Mouse (Mus musculus) cerebellum, adult (tissue): ENCODE measurements around the gene Bmp10.
"Not testable (repeated sequence)": the region's sequence is repeated elsewhere in the genome, so short reads cannot be mapped to it uniquely, and the experiment has no call there.

Experiments used
- ATAC-seq: cut with Nextera tagmentation; 2 replicates; pipeline ENCODE4 v1.9.2; 2017; ENCODE audit warnings: mild to moderate bottlenecking, moderate library complexity, mixed read lengths; ENCODE audit not compliant: insufficient number of reproducible peaks, low FRiP score, low TSS enrichment

Bmp10 gene

DNA sequence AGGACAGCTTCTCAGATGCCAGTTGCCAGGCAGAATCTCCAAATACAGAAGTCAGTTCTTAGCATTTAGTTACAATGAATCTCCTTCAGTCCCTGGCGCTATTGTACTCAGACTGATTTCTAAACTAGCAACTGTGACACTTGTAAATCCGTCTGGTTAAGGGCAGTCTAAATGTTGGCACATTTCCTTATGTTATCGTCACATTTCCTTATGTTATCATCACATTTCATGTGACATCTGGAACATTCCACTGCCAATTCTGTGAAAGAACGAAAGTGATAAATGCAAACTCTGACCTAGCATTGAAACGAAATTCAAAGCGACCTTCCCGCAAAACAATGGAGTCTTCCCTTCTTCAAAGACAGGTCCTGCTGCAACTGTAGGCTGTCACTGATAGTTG is 16.4 kb downstream of the Bmp10 start:
- no peak for ATAC-seq

DNA sequence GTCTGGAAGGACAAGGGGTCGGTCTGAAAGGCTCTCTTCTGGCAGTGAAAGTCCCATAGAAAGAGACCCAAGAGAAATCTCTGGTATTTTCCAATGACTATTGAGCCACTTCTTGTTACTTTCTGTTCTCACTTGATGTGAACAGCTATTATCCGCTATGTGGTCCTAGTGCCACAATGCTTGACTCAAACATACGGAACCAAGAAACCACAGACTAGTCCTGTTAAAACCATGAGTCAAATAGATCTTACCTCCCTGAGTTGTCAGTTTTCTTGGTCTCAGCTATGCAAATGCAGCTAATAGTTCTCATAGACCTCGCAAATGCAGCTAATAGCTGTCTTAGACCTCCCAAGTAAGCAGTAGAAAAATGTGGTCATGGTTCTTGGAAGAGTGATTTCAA is 18.4 kb downstream of the Bmp10 start:
- ATAC-seq: no peak

DNA sequence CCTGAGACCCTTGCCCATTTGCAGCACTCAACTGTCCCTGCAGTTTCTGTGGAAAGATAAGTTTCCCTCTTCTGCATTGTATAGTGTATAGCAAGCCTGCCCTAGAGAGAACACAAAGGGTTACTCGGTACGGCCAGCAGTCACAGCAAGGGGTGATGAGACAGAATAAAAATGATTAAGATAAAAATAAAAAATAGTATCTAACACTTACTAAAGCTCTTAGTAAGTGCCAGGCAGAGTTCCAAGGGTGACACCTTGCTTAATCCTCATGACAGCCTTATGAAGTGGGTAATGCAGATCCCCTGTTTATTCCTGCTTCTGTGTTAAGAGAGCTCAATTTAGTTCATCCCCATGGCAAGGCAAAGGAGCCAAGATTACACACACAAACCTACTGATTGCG is 20.7 kb downstream of the Bmp10 start:
- no peak for ATAC-seq

DNA sequence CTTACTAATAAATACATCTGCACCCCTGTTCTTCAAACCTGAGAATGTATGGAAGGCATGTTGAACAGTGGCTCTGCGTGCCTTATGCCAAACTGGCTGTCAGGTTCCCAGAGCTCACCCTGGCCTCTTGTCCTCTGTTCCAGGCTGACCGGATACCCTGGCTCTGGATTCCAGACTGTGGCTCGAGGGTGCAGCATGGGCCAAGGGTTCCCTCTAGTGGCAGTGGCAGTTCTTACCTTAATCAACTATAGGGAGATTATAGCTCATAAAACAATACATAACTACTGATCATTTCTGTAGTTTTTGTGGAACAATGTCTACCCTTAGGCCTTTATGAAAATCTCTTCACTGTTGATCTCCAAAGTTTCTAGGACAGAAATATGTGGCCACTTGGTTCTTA is 22.2 kb downstream of the Bmp10 start:
- no peak for ATAC-seq

DNA sequence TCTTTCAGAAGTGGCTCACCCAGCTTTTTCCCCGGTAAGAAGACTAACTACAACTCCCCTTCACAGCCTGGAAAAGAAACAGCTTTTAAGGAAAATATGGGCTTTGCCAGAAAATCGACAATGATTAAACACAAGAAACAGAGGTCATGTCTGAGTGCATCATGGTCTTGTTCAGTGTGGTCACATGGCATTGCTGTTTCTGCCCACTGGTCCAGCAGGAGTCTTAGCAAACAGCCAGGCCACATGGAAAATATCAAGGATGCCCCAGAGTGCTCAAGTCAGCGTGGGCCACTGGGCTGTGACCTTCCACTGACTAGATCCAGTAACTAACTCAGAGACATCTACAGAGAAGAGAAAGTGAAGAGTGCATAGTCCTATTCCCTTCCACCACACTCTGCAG is 23.0 kb downstream of the Bmp10 start:
- no peak for ATAC-seq

DNA sequence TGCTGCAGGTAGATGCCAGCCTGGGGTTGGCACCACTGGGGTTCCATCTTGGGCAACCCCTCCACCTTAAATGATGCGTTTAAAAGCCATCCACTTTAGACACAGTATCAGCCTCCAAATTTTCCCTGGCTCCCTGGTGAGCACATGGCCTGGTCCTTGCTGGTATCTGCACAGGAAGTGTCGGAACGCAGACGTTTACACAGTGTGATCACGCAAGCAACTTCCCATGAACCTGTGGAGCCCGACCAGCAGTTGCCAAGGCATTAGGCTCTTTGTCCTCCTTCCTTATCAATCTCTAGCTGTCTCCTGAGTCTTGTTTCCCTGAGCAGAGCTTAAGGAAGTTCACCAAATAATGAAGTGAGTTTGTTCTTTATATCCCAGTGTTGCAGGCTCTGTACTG is 26.7 kb downstream of the Bmp10 start:
- no peak for ATAC-seq

DNA sequence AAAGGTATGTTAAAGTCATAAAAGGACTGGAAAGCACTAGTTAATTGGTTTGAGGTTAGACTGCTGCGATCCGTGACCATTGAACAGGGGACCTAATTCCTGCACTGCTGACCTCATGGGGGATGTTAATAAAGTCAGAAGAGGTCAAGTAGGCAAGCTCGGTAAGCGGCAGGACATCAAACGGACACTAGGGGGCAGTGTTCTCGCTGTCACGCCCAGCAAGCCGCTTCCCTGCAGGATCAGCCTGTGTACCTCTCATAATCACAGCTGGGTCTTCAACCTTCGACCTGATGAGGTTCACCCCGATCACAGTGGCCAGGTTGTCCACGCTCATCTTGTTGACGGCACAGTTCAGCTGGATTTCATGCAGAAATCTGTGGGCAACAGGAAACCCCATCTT is 37.4 kb downstream of the Bmp10 start:
- ATAC-seq: peak; percentile 47; the same call in 1 of the 2 replicates

DNA sequence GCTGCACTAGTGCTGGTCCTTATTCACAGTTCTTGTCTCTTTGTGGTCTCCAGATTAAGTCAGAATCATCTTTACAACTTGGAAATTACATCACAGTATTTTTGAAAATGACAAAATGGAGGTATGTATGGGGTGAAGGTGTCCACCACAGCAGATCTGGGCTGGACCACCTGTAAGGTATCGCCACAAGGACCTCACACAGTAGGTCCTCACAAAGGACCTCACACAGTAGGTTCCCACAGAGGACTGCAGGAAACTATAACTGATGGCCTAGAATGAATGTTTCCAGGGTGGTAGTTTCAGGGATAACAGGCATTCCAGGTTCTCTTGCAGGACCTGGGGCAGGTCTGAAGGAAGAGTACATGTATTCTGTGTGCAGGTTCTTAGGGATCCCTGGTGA is 38.6 kb downstream of the Bmp10 start:
- no peak for ATAC-seq

DNA sequence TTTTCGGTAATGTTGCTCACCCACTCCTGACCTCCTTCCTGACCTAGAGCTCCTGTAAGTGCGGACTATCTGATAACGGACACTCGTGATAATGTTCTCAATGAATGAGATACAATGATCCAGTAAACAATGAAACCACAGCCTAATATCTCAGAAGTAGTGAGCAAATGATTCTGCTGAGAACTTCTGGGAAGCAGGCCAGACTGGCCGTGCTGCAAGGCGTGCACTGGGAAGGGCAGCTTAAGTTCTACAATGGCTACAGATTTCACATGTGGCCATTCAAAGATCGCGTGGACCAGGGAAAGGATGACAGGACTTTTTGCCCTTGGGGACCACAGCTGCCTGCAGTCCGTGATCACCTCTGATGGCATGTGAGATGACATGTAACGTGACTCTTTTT is 39.6 kb downstream of the Bmp10 start:
- ATAC-seq: no peak

DNA sequence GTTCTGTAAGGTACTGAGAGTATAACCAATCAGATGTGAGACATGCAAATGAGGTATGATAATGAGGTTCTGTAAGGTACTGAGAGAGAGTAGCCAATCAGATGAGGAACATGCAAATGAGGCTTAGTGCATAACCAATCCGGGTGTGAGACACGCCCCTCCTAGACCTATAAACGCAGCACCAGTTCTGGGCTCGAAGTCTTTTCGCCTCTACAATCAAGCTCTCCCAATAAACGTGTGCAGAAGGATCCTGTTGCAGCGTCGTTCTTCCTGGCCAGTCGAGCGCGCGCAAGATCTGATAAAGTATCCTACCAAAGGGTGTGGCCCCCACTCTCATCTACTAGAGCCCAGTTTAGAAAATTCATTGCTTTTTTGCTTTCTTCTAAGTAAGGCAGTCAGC is 41.3 kb downstream of the Bmp10 start:
- ATAC-seq: not testable (repeated sequence)

DNA sequence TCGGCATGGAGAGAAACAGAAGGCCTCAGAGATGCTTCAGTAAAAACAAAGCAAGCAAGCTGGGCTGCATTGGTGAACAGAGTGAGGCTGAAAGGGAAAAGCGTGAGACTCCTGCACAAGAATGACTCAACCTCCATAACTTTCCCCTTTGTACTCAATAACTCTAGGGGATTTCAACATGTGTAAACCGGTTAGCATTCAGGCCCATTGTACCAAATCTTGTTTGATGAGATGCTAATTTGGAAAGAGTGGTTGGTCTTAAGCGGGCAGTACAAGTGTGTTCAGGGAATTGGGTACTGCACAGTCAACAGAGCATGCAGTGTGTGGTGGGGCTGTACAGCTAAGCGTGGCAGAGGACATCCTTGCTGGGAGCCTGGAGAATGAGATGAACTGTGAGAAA is 46.4 kb downstream of the Bmp10 start:
- ATAC-seq: no peak

DNA sequence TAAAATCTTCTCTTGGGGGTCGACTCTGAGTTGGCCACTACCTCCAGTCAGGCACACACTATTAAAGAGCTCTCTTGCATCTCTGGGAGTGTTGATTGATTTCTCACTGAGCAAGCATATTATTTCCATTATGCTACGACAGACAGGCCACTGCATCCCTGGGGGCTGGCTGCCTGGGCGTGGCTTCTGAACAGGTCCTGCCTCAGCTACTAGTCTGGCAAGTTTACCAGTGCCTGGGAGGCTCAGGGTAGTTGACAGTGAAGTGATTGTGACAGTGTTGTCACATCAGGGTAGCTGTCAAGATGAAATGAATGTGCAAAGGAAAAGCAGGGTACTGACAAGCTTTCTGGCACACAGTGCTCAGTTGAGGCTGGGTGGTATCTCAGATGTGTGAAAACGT is 50.1 kb downstream of the Bmp10 start:
- ATAC-seq: no peak

DNA sequence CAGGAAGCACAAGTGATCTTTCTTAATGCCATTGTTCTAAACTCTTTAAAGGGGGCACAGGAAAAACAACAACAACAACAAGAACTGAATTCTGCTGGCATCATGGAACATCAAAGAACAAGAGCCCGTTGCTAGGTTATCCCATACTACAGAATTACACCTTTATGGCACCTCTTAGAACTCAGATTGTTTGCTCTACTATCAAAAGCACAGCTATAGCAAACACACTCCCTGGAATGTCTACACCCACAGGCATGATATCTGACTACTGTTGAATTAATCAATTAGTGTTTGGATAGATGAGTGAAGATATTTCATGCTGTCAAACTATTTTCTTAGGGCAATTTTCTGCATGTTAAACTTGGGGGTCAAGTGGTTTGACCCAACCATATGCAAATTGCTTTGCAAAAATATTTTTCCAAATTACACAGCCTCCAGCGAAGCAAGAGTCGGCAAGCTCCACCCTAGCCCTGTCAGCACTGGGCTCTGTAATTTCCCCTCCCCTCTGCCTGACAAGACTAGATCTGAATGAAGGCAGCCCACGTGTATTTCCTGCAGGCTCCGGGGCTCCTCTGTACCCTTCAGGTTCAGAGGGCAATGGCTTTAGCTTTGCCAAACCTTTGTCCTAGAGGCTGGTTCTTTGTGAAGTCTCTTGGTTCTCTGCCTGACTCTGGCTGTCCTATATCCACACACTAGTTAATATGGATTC is 50.7 kb downstream of the Bmp10 start:
- ATAC-seq: no peak

DNA sequence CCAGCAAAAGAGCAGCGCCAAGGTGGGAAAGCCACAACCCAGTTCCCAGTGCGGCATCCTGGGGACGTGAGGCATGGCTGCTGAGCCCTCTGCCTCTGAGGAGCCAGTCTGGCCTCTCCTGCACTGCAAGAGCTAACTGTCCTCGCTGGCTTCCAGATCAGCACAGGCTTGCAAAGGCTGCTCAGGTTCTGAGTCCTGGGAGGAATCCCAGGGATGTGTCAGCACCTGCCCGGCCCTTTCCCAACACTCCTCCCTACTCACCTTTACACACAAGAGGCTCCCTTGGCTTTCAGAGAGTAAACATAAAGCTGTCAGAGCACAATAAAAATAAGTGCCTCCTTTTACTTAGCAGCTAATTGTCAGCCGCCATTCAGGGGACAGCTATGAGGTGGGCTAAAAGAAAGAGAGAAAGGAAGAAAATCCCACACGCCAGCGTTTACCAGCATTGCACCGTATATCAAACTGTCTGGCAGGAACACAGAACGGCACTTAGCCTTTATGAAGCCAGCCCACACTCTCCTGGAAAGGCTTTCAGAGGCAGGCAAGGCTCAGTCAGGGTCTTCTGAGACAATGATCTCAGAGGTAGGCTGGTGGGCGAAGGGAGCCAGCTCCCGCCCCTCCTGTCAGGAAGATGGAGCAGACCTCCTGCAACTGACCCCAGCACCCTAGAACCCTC is 54.6 kb downstream of the Bmp10 start:
- no peak for ATAC-seq

DNA sequence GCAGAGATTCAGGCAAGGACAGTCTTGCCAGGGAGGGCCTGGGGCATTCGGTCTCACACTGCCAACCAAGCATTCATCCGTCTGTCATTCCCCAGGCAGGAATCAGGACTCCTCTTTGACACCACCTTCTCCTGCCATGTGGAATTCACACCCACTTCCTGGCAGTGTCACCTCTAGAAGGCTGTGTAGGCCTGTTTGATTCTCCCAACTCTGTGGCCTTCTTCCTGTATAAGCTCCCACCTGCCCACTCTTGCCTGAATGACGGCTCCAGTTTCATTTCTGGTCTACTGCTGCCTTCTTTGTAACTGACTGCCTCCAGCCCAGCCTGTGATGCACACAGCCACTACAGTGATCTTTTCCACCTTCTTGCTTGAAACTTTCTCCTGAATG is 55.1 kb downstream of the Bmp10 start:
- ATAC-seq: no peak

DNA sequence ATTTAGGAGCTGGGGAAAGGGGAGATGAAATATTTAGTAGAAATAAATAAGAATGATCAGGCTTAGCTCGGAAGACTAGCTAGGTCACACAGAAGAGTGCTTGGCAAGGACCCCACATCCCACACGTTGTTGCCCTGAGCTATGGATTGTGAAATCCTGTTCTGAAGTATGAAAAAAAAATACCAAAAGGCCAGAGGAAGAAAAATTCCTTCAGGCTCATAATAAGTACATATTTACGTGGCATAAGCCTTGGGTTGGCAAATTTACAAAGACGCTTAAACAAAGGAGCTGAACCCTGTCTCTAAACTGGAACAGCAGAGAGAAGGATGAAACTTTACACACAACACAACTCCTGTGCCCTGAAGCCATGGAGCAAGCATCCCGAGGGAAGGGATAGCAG is 56.0 kb downstream of the Bmp10 start:
- ATAC-seq: no peak
